Mouse (Mus musculus): ENCODE measurements around the gene Alox12.

Alox12 gene

GRCm38 (mm10) chr11:70193354-70194285 lies 61.5 kb downstream of the Alox12 start:
- DNase-seq (ENCODE audit: low read depth, low spot score) = no peak

GRCm38 (mm10) chr11:70192157-70192556 lies 63.0 kb downstream of the Alox12 start:
- DNase-seq (ENCODE audit: low read depth, low spot score) = no peak

Data from ES-CJ7 (cell line).